Mouse (Mus musculus) testis, adult 2 months (tissue): ENCODE measurements around the gene Prpf40b.

Experiments
- CTCF ChIP-seq: fragments of 200-500 bp; IDR thresholded peaks from 2 replicates; pipeline ENCODE4 v1.5.1; 2012; ENCODE audit warnings: low read depth, mild to moderate bottlenecking, inconsistent platforms, low read length, moderate library complexity; ENCODE audit not compliant: control insufficient read depth, insufficient read depth, insufficient replicate concordance
- POLR2A ChIP-seq: fragments of 200-500 bp; IDR thresholded peaks from 2 replicates; pipeline ENCODE4 v1.6.1; 2012; ENCODE audit warnings: low read depth, mild to moderate bottlenecking, inconsistent platforms, low read length, moderate library complexity; ENCODE audit not compliant: control insufficient read depth

- TF ChIP-seq CTCF = peak; percentile 39; the same call in 1 of the 2 replicates
- TF ChIP-seq POLR2A = no peak
These were observed 29.2 kb upstream of the Prpf40b start for GRCm38 (mm10) chr15:99265679-99266078.
